Mouse (Mus musculus) adrenal gland (tissue): ENCODE measurements at regions not wholly inside any gene's neighbourhood (a gene's known extent, or its start where the extent isn't known, plus 50 kb on each side); places are given as distances from the start of the nearest gene placed in this dataset.

Source experiments
- intact Hi-C: fragments of 180-260 bp; cut with DNase I; formaldehyde crosslinking; loops from one replicate; pipeline ENCODE4 v1.15.1; 2025

DNA sequence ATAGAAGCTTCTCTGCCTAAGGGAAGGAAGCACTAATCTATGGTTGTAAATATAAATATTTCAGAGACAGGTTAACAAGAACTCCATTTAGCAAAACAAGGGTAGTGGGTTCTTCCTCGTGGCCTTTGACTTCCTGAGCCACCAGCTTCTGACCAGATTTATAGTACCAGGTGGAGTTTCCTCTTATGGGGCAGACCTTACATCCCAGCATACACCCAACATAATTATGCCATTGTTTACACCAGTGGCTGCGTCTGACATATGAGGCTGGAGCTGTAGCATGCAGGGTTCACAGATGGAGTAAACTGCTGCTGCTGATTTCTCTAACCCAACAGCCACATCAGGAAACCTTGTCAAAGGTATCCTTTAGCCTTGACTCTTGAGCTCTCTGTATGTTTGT is 75.5 kb downstream of the Trib2 start:
- intact Hi-C loops: no loop called here

DNA sequence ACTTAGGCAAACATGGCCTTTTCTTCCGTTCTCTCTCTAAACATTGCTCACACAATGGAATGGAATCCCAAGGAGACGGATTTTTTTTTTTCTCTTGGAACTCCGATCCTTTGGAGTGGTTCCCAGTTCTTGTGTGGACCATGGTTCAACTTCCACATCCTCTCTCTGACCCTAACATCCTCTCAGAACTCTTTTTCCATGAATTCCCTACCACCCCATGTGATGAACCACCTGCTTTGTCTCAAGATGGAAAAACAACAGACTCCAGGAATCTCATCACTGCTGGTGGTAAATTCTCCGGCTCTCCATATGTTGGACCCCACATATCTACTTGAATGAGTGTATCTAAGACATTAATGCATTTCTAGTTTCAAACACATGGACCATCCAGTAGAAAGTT is 77.7 kb downstream of the Trib2 start:
- intact Hi-C loops: no loop called here

DNA sequence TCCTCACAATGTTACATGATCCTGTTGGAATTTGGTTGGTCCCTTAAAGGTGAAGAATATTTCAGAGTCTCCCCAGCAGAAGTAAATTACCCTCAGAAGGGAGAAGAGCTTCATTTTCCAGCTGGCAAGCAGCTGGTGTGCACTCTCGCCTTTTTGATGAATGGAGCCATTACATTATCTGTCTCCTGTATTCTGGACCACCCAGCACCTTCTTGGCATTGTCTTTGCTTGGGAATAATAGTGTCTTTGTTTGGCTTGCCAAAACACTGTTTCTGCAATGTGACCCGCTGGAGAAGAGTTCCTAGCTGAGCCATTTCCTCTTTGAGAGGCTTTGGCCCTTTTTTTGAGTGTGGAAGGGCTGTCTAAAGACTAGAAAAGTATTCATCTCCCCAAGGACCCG is 85.5 kb downstream of the Trib2 start:
- intact Hi-C loops: no loop called here

DNA sequence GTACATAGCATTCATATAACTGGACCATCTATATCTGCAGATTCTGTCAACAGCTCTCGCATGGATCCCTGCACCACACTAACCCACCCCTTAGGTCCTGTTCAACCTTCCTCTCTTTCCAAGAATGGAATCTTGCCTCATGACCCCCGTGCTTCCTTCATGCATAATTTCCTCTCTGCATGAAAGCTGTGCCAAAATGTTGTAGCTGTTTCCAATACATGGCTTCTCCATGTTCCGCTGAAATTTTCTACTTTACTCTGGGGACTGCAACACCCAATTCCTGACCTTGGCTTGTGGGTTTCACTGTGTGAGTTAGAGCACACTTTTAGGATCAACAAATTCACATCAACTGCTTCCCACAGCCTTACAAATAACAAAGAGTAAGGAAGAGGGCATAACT is 87.0 kb downstream of the Trib2 start:
- intact Hi-C loops: no loop called here

DNA sequence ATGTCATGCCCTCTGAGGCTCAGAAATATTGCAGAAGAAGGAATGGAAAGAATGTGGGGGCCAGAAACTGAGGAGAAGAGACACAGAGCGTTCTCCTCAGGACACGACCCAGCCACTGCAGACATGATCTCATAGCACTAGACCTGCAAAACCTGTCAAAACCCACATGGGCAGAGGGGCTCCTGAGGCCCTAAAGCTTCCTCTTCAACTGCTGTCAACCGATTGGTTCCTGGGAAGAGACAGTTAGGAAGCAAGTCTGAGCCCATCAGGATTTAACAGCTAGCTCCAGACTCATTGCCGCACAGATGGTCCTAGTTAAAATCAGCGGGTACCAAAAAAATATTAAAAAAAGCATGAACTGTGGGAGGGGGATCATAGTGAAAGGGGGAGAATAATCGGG is 93.2 kb downstream of the Trib2 start:
- intact Hi-C loops: no loop called here

DNA sequence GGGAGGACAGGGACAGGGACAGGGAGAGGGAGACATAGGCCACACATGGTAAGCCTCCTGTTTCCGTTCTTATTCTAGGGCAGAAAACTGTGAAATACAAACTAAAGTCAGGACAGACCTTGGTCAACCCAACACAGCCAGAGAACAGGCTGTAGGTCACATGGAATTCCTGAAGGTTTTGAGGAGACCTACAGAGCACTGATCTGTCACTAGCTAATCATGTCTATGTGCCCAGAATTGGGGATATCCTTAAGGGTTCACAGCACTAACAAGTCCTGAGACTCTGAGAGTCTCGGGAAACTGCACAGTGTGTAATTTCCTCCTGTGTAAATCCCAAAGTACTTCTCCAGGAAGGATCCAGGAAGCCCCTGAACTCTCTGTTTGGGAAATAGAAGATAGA is 94.6 kb downstream of the Trib2 start:
- intact Hi-C loops: no loop called here

DNA sequence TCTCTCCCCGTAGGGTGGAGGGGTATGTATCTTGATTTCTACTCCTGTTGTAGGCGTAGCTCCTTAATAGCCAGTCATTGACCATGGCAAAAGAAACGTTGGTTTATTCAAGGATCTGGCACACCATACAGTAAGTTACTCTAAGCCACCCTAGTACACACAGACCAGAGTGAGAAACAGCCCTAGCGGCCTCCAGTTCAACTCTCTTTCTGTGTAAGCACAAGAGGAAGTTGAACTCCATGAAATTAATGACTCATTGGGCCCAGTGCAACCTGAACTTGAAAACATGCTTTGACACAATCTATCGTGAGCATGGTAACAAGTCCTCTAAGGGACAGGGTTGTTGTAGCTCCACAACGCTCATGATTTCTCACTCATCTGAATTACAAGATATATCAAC is 96.6 kb downstream of the Trib2 start:
- intact Hi-C loops: no loop called here

DNA sequence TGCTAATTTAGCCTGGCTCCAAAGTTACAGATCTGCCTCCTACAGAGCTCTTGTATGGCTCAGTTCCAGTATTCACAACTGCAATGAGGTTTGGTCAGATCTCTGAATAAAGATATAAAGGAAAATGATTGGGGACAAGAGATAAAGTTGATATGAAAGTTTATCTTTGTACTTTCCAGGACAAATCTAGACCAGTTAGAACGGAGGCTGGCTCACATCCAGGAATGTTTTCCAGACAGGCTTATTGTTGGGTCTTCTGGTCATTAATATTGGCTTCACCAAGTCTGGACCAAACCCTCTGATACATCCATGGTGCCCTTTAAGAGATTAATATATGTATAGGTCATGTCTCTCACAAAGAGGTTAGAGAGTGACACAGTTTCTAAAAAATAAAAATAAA is 97.9 kb downstream of the Trib2 start:
- intact Hi-C loops: no loop called here

DNA sequence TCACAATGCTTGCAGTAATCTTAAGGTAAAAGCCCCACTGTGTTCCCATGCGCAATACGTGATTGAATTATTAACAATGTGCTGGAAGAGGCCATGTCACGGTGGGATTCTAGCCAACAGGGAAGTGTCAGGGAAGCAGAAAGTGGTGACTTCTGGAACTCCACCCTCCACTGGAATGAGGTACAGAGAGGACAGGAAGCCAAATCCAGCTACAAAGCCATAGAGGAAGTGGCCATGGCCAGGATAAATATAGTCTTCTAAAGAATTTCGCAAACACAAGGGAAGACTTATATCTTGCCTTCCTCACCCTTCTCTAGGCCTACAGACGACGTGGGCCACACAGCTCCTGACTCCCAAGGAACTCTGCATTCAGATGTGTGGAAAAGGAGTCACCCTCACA is 98.7 kb downstream of the Trib2 start:
- intact Hi-C loops: no loop called here

DNA sequence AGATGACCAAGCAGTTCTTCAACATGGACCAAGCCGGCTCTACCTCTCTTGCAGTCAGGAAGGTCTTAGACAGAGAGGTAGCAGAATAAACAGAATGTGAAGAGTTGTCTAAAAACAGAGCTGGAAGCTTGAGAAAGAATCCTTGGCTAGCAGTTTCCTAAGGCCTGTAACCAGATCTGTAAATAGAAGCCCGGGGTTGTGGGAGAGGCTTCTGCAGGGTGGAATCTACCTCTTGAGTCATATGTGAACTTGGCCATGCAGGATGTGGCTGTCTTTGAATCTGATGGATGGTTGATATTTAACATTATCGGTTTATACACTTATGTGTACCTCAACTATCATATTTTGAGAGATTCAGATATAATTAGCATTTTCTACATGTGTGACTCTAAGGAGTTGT is 99.4 kb downstream of the Trib2 start:
- intact Hi-C loops: no loop called here

DNA sequence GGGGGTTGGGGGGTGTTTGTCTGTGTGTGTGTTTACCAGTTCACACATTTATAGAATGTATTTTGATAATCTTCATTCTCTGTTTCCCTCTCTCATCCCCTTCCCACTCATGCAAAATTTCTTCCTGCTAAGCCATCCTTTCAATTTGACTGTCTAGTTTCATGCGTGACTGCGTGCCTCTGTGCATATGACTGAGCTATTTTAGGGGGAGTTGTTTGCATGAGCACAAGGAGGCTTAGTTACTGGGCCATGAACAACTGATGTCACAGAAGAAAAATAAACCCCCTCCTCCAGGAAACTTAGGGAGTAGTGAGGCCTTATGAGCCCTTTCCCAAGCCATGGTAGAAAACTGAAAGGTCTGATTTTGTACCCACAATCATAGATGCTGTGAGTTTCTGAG is 103.1 kb downstream of the Trib2 start:
- intact Hi-C loops: no loop called here

DNA sequence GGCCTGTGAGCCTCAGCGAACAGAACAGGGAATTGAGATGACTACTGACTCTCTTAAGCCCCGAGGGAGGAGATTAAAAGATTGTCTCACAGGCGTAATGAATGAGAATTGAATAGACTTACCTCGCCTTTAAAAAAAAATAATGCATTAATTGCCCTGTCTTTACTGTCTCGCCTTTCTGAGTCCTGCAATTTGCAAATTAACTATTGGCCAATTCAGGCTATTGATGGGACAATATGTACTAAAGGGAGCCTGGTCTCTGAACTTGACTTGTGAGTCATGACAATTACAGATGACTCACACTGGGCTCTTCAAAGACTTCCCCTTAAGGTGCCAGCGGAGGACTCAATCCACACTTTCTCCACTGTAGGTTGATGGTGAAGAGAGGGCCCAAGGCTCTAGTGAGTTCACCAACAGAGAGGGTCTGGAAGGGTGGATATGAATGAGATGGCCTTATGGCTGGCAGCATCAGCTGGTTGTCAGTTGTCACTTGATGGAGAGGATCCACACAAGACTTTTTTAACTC is 109.1 kb downstream of the Trib2 start:
- intact Hi-C loops: no loop called here

DNA sequence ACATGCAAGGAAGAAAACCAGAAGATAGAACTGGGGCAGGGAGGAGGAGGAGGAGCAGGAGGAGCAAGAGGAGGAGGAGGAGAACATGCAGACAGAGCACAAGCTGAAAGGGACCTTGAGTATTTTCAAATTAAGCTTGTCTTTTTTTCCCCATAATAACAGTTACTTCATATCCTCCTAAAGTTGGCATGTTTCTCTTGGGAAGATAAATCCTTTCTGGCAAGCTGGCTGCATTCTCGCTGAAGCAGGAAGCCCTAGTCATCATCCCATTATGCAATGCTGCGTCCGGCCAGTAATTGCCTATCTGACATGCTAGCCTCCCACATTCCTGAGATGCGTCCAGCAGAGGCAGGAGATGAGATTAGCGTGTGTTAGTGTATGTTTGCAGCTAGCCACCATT is 112.3 kb downstream of the Trib2 start:
- intact Hi-C loops: no loop called here

DNA sequence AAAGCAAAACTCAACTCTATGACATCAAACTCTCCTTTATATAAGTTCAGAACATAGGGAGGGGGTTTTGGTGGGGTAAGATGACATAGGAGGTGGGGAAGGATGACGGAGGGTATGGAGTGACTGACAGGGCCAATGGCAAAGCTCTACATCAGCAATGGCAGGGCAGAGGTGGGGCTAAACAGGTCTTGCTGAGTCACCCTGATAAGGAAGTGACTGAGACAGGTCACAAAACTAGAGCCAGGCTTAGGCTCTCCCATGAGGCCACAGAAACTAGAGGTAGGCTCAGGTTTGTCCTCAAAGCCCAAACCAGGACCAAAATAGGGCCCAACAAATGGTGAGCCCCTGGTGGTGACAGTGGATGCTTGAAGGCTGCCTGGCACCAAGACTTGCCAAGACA is 114.6 kb downstream of the Trib2 start:
- intact Hi-C loops: no loop called here

DNA sequence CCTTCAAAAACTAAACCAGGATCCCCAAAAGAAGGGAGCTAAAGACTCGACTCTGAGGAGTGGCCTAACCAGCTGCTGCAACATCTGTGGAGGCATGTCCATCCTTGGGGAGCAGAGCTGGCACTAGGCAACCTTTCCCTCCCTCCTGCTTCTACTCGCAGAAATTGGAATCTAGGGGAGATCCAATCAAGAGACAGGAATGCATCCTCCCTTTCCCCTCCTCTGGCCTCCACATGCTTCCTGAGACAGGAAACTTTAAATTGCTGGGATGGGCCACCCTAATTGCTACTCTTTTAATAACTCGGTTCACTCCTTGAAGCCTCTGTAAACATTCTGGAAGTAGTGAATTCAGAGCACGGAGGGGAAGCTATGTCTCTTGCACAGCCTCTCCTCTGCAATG is 117.9 kb downstream of the Trib2 start:
- intact Hi-C loops: no loop called here

DNA sequence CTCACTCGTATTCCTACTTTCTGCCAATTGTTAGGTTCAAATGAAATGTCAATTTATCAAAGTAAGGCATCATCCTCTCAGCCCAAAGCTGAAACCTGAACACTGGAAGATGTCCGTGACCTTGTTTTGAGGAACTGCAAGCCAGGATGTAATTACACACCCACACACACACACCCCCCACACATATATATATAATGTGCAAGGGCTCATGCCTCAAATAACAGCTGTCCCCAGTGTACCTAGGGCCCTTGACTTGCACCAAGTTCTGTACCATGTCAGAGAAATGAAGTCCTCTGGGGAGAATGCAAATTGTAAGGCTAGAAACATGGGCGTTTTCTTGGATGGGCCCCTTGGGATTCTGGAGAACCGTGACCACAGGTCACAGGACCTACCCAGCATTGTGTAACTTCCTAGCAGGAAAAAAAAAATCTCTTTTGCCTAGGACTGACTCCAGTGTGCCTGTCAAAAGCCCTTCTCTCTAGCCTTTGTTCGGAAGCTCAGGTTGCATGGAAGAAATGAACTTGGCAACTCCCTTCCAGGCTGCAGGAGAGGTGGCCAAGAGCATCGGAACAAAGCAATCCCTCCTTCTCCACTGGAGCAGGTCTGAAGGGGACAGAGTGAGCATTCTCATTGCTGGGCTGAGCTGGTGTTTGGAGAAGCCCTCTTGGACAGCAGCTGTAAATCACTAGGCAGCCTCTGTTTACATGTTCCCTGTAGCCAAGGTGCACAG is 118.5 kb downstream of the Trib2 start:
- intact Hi-C loops: no loop called here

DNA sequence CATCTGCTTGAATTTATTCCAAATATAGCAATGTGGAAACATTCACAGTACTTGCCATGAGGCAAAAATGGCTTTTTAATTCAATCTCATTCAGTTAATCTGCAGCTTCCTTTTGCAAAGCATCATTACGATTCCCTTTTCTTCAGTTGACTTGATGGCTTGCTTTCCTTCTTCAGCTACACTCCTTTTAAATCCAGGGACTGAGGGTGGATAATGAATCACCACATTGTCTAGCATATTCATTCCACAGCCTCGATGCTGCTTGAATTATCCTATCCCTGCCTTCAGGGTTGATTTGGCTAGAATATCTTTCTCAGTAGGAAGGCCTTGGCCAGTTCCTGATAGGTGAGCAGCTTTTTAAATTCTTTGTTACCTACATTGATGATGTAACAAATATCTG is 128.4 kb downstream of the Trib2 start:
- intact Hi-C loops: no loop called here

DNA sequence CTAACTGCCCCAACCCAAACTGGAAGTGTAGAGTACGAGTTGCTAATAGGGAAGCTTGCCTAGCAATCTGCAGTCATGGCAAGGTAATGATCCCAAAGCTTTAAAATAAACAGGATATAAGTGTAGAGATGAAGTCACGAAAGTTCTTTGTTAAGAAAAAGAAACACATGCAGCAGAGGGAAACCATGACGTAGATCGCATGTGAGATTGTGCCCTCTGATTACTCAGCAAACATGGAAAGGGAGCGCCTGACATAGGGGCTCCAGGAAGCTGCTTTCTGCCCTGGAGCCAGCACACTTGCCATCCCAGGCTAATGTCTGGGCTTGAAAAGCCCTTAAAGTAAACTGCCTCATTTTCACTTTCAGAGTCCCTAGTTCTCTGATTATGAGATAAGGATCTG is 132.4 kb downstream of the Trib2 start:
- intact Hi-C loops: no loop called here

DNA sequence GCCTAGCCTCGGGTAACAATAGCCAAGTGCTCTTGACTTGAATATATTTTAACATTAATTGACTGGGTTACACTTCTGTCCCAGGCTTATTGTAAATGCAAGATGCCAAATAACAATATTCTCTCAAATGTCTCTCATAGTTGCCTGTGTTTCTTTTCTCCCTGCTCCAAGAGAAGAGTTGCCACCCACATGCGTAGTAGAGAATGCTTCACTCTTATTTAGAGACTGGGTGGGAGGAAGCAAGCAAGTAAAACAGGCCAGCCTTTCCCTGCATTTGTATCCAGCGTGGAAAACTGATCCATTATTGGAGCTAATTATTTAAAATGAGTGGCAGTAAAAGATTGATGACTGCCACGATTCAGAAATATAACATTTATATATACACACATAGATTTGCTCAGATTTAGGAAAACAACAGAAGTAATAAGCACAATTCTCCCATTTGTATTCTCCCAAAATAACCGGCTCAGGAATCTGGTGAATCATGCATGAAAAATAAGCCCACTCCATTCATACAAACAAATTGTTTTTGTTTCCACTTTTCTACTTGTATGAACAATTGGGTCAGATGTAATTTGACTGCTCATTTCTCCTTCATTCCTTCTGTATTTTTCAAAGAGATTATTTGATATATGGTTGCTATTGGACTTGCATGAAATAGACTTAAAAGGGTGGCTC is 134.9 kb downstream of the Trib2 start:
- intact Hi-C loops: no loop called here

DNA sequence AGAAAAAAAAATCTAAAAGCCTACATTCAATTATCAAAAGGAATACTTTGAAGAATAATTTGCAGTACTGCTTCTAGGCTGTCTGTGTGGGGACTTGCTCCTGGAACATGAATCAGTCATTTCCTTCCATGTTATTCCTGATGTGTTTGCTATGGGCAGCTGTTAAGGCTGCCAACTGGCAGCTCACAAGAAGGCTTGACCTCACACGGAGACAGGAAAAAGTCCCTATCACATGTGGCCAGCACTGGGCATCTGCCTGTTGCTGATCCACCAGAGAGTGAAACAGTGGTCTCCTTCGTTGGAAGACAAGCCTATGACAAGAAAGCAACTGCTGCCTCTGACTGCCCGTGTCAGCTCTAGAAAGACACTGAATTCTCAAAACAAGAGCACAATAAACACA is 140.6 kb downstream of the Trib2 start:
- intact Hi-C loops: no loop called here

DNA sequence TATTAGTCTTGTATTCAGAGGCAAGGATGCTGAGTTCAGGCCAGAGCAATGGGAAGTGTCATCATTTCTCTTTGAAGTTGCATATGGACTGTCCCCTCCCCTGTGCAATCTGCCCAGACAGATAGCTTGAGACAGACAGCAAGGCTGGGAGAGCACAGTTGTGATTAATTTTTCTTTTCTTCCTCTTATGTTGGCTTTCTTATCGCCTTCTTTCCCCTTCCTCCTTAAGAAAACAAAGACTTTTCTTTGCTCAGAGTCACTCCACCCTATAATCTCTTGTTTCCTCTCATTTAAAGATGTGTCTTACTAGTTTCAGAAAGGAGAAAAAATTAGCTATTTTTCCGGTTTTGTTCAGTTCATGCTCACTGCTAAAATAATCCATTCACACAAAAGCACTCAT is 157.0 kb downstream of the Trib2 start:
- intact Hi-C loops: no loop called here

DNA sequence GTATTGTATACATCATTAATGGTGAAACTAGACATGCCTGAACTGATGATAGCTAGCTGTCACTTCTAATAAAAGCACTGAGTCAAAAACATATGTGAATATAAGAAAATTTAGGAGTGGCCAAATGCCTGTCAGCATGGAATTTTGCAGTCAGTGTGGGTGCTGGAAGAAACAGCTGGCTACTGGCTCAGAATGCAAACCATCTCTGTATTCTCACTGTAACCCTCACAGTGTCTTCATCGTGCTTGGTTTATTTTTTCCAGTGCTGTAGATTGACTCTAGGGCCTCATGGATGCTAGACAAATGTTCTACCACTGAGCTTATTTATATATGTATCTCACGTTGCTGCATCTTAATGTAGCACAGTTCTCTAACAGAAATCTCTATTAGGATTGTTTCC is 157.4 kb downstream of the Trib2 start:
- intact Hi-C loops: no loop called here

DNA sequence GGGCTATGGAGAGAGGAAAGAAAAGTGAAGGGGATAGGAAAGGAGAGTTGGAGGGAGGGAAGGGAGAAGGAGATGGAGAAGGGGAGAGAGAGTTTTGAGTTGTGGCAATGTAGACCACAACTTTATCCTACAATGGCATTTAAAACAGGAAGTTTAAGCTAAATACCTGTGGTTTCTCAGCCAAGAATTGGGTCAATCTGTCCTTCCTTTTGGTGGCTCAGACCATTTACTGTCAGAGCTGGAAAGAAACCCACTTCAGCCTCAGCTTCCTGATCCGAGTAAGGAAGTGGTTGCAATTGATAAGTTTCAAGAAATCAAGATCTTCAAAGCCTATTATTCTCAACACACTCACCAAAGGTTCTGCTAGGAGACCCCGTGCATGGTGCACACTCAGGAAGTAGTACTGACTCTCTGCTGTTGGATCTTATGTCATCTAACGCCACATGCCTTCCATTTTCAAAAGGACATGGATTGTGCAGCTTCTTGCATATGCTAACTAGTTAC is 158.9 kb downstream of the Trib2 start:
- intact Hi-C loops: no loop called here
